Mouse (Mus musculus) adrenal gland, postnatal 36 days (tissue): ENCODE results near the gene Usmg5. TPM values are rescaled to one million over a fixed set of nuclear protein-coding genes. Genes with fewer than 3 reads are reported as not detected.
"Not testable (repeated sequence)": the region's sequence is repeated elsewhere in the genome, so short reads cannot be mapped to it uniquely, and the experiment has no call there.

Source experiments
- DNase-seq, 2 experiments: peaks; one replicate each; pipeline ENCODE4 v3.0.0; 2021; ENCODE audit warnings: mixed read lengths in 1 of 2
- long read RNA-seq, 2 experiments: library from polyadenylated mRNA; stranded (forward); transcript quantifications; one replicate each; pipeline ENCODE4 v2.0.0; 2021; ENCODE audit warnings: borderline sequencing depth in 2 of 2
- total RNA-seq, 2 experiments: library from RNA; stranded (reverse); gene quantifications; 2 replicates each; pipeline ENCODE4 v1.2.3; 2021

Usmg5 gene
- 100 to 1,000 TPM; 712 to 723 TPM for total RNA-seq
- long read RNA-seq, experiment 1, transcript Usmg5-201 (4 exons, 362 nt): major isoform, 467 of 519 reads
- long read RNA-seq, experiment 1, partial matches to known transcripts: 32 of 519 reads
- long read RNA-seq, experiment 1, other reads (novel, unspliced or antisense): 17 of 519 reads
- long read RNA-seq, experiment 2, transcript Usmg5-201 (4 exons, 362 nt): major isoform, 272 of 285 reads
- long read RNA-seq, experiment 2, partial matches to known transcripts: 3 of 285 reads
- long read RNA-seq, experiment 2, other reads (novel, unspliced or antisense): 10 of 285 reads

DNA sequence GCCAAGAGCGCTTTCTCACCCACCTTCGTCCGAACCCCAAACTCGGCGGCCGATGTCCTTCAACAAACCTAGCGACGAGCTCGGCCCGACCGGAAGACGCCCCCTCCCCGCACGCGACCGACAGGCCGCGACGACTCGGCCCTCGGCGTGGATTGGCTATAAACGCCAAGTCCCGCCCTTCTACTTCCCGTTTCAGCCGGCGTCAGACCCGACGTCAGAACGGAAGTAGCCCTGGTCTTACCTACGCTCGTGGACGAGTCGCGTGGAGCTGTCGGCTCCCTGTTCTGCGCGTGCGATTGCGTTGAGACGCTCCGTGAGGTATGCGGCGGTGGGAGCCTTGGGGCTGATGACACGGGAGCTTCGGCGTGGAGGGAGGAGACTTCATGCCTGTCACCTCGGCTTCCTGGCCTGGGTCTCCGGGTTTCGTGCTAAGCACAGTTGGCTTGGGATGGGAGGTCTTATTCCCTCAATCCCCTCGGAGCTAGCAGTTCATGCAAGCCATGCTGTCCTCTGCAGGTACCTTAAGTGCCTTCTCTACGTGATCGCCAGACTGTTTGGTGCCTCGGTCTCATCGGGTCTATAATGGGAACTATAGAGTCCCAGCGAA lies at the start of gene Usmg5, which contains the start of gene Pdcd11:
Usmg5 (minus strand) TSS at position 98 of the 607 bp plus-strand sequence.
Pdcd11 (plus strand) TSS at position 219 of the 607 bp plus-strand sequence.
- DNase-seq: peak; percentile 97

GRCm38 (mm10) chr19:47139611-47140010 lies 49.2 kb upstream of the Usmg5 start:
- not testable (repeated sequence) for DNase-seq

GRCm38 (mm10) chr19:47137771-47138421 lies 47.4 kb upstream of the Usmg5 start, which contains the start of gene Calhm2:
TSS of gene Calhm2 (minus strand) at chr19:47138294.
- peak; percentile 62 to 73 for DNase-seq

DNA sequence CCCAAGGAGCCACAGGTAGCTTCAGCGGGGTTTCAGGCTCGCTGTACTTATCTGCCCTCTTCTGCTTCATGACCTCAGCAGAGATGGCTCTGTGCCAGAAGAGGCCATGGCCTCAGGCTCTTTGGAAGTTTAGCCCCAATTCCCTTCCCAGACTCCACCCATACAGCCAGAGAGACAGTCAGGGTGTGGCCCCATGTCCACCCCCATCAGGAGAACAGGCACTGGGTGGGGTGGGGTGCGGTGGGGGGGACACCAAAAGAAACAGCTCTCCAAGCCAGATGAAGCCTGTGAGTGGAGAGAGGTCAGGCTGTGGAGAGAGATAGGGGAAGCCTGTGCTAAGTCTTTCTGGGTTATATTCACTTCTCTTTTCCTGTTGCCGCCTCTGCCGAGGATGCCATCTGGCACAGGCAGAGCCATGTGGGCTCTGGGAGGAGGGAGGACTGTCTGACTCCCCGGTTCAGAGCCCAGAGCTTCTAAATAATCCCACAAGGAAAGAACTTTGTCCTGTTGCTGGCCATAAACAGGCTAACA lies 46.7 kb upstream of the Usmg5 start:
- DNase-seq: peak; percentile 61 to 75

DNA sequence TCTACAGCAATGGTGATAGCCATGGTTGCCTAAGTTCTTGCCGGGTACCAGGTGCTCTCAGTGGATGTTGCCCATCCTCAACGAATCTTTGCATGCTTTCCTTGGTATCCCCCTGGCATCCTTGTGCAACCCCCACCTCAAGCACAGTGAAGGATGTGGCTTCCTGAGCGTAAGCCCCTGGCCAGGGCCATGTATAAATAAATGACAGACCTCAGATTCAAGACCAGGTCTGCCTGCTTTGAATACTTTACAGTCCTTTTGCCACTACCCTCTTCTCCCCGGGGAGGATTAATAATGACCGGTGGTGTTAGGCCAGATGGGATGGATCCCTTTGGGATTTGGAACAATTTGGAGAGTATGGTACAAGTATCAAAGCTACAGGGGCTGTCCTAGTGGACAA lies 45.7 kb upstream of the Usmg5 start:
- no peak for DNase-seq

- no peak for DNase-seq
Observed at GRCm38 (mm10) chr19:47135568-47135967, 45.1 kb upstream of the Usmg5 start.

DNA sequence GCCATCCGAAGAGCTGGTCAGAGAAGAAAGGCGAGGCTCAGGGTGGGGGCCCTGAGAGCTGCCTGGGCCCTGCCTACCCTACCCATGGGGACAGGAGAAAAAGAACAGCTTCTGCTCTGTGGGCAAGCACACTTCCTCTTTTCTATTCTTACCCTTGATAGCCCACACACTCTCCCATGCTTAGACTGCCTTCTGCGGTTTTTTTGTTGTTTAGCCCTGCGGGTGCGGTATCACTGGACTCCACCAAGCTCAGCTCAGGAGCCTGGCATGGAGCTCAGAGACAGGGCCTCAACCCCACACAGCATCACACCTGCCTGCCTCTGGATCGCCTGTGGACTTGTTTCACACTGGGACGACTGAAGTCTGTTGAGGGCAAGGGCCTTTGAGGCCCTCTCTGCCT lies 42.7 kb upstream of the Usmg5 start:
- no peak for DNase-seq

DNA sequence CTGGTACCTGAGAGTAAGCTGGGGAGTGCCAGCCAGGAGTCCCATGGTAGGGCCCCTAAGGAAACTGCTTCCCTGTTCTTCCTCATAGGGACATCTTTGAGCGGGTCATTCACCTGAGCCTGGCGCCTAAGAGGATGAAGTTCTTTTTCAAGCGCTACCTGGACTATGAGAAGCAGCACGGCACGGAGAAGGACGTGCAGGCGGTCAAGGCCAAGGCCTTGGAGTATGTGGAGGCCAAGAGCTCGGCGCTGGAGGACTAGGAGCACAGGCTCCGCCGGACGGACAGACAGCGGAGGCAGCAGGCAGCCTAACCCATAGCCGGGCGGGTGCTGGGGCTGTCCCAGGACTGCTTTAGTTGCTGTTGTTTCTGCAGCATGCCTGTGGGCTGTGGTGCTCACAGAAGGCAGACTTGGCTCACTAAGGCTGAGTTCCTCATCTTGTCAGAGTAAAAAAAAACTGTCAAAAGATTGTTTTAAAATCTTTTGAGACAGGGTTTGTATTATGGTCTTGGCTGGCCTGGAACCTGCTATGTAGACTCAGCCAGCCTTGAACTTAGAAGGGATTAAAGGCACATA lies 40.2 kb upstream of the Usmg5 start:
- peak; percentile 39 to 44 for DNase-seq

DNA sequence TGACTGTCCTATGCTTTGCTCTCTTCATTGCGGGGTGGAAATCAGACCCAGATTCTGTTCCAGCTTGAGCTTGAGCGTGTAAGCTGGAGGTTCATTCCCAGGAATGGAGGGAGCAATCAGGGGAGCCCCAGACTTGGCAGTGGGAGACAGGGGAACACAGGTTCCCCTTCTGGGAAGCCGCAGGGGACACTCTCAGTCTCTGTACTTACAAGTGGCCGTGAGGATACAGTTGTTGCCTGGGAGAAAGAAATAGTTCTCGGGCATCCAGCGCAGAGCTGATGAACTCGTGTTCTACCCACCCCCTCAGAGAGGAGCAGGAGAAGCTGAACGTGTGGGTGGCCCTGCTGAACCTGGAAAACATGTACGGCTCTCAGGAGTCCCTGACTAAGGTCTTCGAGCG lies 38.4 kb upstream of the Usmg5 start:
- DNase-seq: no peak

DNA sequence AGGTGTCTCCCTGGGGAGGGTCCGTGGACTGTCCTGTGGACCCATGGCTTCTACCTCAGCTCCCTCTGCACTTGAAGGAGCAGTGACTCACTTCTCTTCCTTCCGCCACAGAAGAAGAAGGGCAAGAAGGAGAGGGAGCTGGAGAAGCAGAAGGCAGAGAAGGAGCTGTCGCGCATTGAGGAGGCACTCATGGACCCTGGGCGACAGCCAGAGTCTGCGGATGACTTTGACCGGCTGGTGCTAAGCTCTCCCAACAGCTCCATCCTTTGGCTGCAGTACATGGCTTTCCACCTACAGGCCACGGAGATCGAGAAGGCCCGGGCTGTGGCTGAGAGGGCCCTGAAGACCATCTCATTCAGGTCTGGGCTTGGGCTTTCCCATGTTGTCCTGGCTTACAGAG lies 37.7 kb upstream of the Usmg5 start:
- no peak for DNase-seq

GRCm38 (mm10) chr19:47122802-47123201 lies 32.4 kb upstream of the Usmg5 start:
- peak in 1 of 2 experiments; percentile 39 for DNase-seq

DNA sequence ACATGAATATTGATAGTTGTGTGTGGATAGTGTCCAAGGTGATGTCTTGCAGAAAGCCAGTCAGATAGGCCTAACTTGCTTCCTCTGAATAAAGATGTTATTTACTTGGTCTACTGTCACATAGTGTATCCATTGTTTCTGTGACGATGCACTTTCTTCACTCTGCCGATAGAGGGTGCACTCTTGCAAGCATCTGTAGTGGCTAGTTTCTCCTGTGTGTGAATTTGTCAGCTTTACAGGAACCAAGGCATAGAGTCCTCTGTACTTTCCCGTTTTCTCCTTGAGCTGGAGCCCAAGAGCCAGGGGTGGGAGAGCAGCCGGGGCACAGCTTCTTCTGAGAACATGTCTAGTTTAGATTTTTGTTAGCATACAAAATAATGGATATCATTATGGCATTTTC lies 30.6 kb upstream of the Usmg5 start:
- peak in 1 of 2 experiments; percentile 42 for DNase-seq

- DNase-seq: no peak
Observed at GRCm38 (mm10) chr19:47118634-47119033, 28.2 kb upstream of the Usmg5 start.

GRCm38 (mm10) chr19:47104641-47105271 lies 14.3 kb upstream of the Usmg5 start:
- DNase-seq: no peak

DNA sequence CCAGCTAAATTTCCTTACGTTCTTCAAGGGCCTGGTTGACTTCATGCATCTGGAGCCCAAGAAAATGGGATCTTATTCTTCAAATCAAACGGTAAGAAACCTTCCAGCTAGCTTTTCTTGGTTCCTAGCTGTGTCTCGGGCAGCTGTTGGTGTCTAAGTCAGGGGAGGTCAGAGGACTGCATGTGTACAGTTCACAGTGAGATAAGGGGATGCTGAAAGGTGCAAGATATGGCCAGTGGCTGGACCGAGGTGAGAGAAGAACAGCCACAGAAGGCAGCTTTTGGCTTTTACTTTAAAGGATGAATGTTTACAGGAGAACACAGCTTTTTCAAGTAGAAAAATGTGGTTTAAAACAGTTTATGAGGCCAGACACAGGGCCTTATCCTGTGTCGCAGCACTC lies 10.6 kb upstream of the Usmg5 start:
- DNase-seq: no peak

- DNase-seq: peak; percentile 7 to 39
Observed at GRCm38 (mm10) chr19:47089718-47090525, 525 bp downstream of the Usmg5 start.

GRCm38 (mm10) chr19:47088226-47088625 lies 2.2 kb downstream of the Usmg5 start:
- no peak for DNase-seq

DNA sequence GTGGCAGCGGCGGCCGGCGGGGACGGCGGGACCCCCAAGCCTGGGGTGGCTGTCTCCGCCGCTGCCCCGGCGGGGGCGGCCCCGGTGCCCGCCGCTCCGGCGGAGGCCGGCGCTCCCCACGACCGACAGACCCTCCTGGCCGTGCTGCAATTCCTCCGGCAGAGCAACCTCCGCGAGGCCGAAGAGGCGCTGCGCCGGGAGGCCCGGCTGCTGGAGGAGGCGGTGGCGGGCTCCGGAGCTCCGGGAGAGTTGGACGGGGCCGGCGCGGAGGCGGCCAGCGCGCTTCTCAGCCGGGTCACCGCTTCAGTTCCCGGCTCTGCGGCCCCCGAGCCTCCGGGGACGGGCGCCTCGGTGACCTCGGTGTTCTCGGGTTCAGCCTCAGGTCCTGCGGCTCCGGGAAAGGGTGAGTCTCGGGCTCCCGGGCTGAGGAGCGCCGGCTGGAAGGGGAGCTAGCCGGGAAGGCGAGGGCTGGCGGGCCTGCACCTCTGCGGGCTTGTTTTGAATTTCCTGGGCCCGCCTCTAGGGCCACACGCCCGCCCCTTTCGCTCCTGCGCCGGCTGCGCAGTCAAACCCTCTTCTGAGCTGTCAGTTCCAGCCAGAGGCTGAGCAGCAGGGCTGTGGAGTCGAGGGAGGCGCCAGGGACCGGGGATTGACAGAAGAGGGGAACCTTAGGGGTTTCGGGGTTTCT lies 22.4 kb downstream of the Usmg5 start:
- DNase-seq: peak; percentile 91 to 93

DNA sequence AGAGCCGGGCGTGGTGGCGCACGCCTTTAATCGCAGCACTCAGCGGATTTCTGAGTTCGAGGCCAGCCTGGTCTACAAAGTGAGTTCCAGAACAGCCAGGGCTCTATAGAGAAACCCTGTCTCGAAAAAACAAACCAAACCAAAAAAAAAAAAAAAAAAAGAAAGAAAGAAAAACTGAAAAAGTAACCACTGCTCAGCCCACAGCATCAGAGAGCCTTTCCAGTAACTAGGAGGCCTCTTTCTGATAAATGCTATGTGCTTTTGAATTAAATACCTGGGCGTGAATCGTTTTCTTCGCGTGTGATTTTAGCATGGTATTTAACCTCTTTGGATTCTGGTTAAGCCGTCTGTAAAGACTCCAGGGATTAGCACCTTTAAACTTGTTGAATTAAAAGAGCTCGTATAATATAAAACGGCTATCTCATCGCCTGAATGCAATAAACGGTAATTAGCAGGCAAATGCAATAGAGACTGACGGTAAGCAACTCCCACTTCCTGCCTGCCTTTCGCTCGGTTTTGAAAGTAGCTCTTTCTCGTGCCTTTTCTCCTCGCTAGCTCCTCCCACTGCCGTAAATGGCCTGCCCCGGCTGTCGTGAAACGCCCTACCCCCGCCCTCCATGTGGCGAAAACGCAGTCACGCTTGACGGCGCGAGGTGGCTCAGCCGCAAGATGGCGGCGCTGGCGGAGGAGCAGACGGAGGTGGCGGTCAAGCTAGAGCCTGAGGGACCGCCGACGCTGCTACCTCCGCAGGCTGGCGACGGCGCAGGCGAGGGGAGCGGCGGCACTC lies 23.2 kb downstream of the Usmg5 start, which contains the start of gene Taf5:
Taf5 (plus strand) TSS at position 651 of the 787 bp plus-strand sequence.
- peak; percentile 98 for DNase-seq

- DNase-seq: no peak
Observed at GRCm38 (mm10) chr19:47065860-47066259, 24.6 kb downstream of the Usmg5 start.
